In the genomic region with DNA sequence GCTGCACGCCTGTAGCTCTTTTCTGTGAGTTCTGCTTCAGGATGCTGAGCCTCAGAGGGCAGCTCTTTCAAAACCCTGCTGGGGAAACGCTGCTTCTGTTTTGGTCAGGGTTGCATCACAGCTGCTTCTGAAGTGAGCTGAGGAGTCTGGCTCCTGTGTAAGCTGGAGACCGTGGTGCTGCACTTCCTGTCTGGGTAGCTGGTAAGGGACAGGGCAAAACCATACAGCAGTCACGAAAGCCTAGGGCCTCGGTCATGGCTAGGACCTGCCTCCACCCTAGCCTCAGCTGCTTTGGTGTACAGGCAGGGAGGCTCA, we compare ENCODE assay signal across 8 mouse cellular contexts. TPM values are rescaled to one million over a fixed set of nuclear protein-coding genes. Genes with fewer than 3 reads are reported as not detected.
DNase-seq lines count a peak whose midpoint lies in the region; ATAC-seq lines count a peak whose summit lies in the region.

No protein-coding gene starts in this region.

- no peaks in the 10 kb centered on the region for H3K36me3 ChIP-seq in hindbrain, embryonic 10.5 days
- H3K36me3 ChIP-seq in hindbrain, embryonic 11.5 days (ENCODE audit: control insufficient read depth, insufficient read depth, low read length): no peaks in the 10 kb centered on the region

- no peak for DNase-seq in hindbrain, embryonic 10.5 days (ENCODE audit: low spot score)
- DNase-seq in hindbrain, embryonic 11.5 days (ENCODE audit: low spot score): no peak
- peak; percentile 31 for DNase-seq in adipocyte (ENCODE audit: low spot score)
- DNase-seq in induced T-regulatory cell, adult 2 months (ENCODE audit: low read depth): peak; percentile 66
- peak; percentile 36 to 37 for DNase-seq in monocyte, adult 2 months (ENCODE audit: low read depth in 1 of 2, low spot score in 2 of 2)
- DNase-seq in urinary bladder, postnatal 14 days (ENCODE audit: low spot score): no peak
- no peak for DNase-seq in c-Kit-positive CD71-positive TER-119-positive erythroid progenitor cells, embryonic 14.5 days (ENCODE audit: low spot score)
- DNase-seq in adrenal gland, postnatal 4 days (ENCODE audit: low spot score in 2 of 2): no peak

- 51% methylated on average over 5 of the region's 5 CpGs for whole genome bisulfite sequencing in hindbrain, embryonic 10.5 days
- 70% methylated on average over 5 of the region's 5 CpGs for WGBS in hindbrain, embryonic 11.5 days

- H3K9me3 ChIP-seq in hindbrain, embryonic 10.5 days: no peaks in the 10 kb centered on the region
- no peaks in the 10 kb centered on the region for H3K9me3 ChIP-seq in hindbrain, embryonic 11.5 days (ENCODE audit: control insufficient read depth, low read length)

- H3K4me2 ChIP-seq in hindbrain, embryonic 11.5 days (replicated peaks; ENCODE audit: low read depth, low read length): no peak overlapping the region

- H3K4me1 ChIP-seq in hindbrain, embryonic 10.5 days (replicated peaks): peaks cover 54% of the 10 kb centered on the region
- H3K4me1 ChIP-seq in hindbrain, embryonic 11.5 days (replicated peaks; ENCODE audit: control insufficient read depth, insufficient read depth, low read length): no peaks in the 10 kb centered on the region; the same call in 1 of the 2 replicates

- ATAC-seq in hindbrain, embryonic 11.5 days (ENCODE audit: low FRiP score): no peak

- no peak overlapping the region for H3K4me3 ChIP-seq in hindbrain, embryonic 10.5 days
- no peak overlapping the region for H3K4me3 ChIP-seq in hindbrain, embryonic 11.5 days (ENCODE audit: low read depth, low read length)

- peaks cover 8% of the 10 kb centered on the region; the same call in 1 of the 2 replicates for H3K27me3 ChIP-seq in hindbrain, embryonic 10.5 days (ENCODE audit: insufficient read depth, poor library complexity, severe bottlenecking)
- no peaks in the 10 kb centered on the region for H3K27me3 ChIP-seq in hindbrain, embryonic 11.5 days (ENCODE audit: control insufficient read depth, insufficient read depth, low read length)

- H3K9ac ChIP-seq in hindbrain, embryonic 11.5 days (ENCODE audit: low read depth, low read length): no peak overlapping the region

- H3K27ac ChIP-seq in hindbrain, embryonic 10.5 days: peak overlapping the region; percentile 71
- no peak overlapping the region for H3K27ac ChIP-seq in hindbrain, embryonic 11.5 days (ENCODE audit: low read depth, low read length)

RNA-seq across cellular contexts. Expression of gene Cdk5r1, which starts 13.0 kb away (rescaled TPM):
- polyA plus RNA-seq in hindbrain, embryonic 10.5 days (2016; fragmentation: Nextera tagmentation; extraction: Ambion mirVana): 7.0 and 18.0 TPM in 2 replicates
- polyA plus RNA-seq in hindbrain, embryonic 11.5 days (2014; fragmentation: Nextera tagmentation; extraction: Ambion mirVana): 21.5 and 23.7 TPM in 2 replicates
- total RNA-seq in adrenal gland, postnatal 4 days (2021): 1 to 10 TPM; 8.0 to 9.6 TPM

Comparison
In these comparisons a context has a peak if more than half of its experiments do, and no peak if none do; other contexts are left out.
1. DNase-seq: peak in adipocyte (single experiment), induced T-regulatory cell, adult 2 months (single experiment) and monocyte, adult 2 months (2 of 2); none in hindbrain, embryonic 10.5 days (single experiment), hindbrain, embryonic 11.5 days (single experiment), urinary bladder, postnatal 14 days (single experiment), c-Kit-positive CD71-positive TER-119-positive erythroid progenitor cells, embryonic 14.5 days (single experiment) and adrenal gland, postnatal 4 days (0 of 2).